Mouse (Mus musculus) small intestine, adult 2 months (tissue): ENCODE data around the gene Rpp21. TPM values are rescaled to one million over a fixed set of nuclear protein-coding genes. Genes with fewer than 3 reads are reported as not detected.

Experiments
- H3K27ac ChIP-seq: fragments of 200-500 bp; 2 replicates; pipeline ENCODE4 v1.5.1; 2012; ENCODE audit warnings: low read depth, low read length, control low read depth, inconsistent platforms; ENCODE audit not compliant: insufficient read depth
- H3K27me3 ChIP-seq: fragments of 200-500 bp; 2 replicates; pipeline ENCODE4 v1.6.1; 2012; ENCODE audit warnings: mild to moderate bottlenecking, moderate library complexity, low read length, inconsistent platforms; ENCODE audit not compliant: control insufficient read depth, insufficient read depth
- H3K36me3 ChIP-seq: fragments of 200-500 bp; 2 replicates; pipeline ENCODE4 v1.6.1; 2012; ENCODE audit warnings: mild to moderate bottlenecking, low read length, control low read depth, inconsistent platforms; ENCODE audit not compliant: control insufficient read depth, insufficient read depth
- H3K4me1 ChIP-seq: fragments of 200-500 bp; 2 replicates; pipeline ENCODE4 v1.6.1; 2012; ENCODE audit warnings: low read length, inconsistent platforms, mixed read lengths; ENCODE audit not compliant: control insufficient read depth, insufficient read depth, insufficient read length
- H3K4me3 ChIP-seq: fragments of 200-500 bp; 2 replicates; pipeline ENCODE4 v1.5.1; 2012; ENCODE audit warnings: low read depth, mild to moderate bottlenecking, control low read depth, inconsistent platforms, low read length, moderate library complexity
- CTCF ChIP-seq: fragments of 200-500 bp; IDR thresholded peaks from 2 replicates; pipeline ENCODE4 v1.5.1; 2012; ENCODE audit warnings: low read depth, mild to moderate bottlenecking, control low read depth, inconsistent platforms, low read length, moderate library complexity, mixed read lengths; ENCODE audit not compliant: insufficient replicate concordance, insufficient read length; ENCODE audit errors: extremely low read depth
- POLR2A ChIP-seq: fragments of 200-500 bp; IDR thresholded peaks from 2 replicates; pipeline ENCODE4 v1.6.1; 2012; ENCODE audit warnings: low read depth, mild to moderate bottlenecking, control low read depth, inconsistent platforms, low read length, moderate library complexity
- WGBS: fragments of 180-500 bp; shearing (Covaris S2); methylation state at CpG from one replicate; pipeline ENCODE4 v1.1.7; 2018; 5-methylcytosine and 5-hydroxymethylcytosine counted together
- polyA plus RNA-seq: library from polyadenylated mRNA; depleted of rRNA; stranded (reverse); fragments of >200 nt; gene quantifications from 2 replicates; pipeline ENCODE4 v1.2.3, GENCODE M21; 2012; rRNA removed

Gene Rpp21
- polyA plus RNA-seq, 1 experiment: 129 TPM

- Histone ChIP-seq H3K27me3 (peaks cover 21% of the 10 kb centered on the region), H3K4me3 (peak overlapping the region; percentile 17), H3K36me3 (no peaks in the 10 kb centered on the region), H3K27ac (no peak overlapping the region), H3K4me1 (peaks cover 1% of the 10 kb centered on the region; the same call in 1 of the 2 replicates)
- 6% methylated on average over 20 of the region's 20 CpGs for WGBS
- TF ChIP-seq POLR2A (no peak), CTCF (no peak)
Measured at GRCm38 (mm10) chr17:36215586-36215985, 42.3 kb downstream of the Rpp21 start.

- TF ChIP-seq CTCF (no peak), POLR2A (no peak)
- H3K27me3 ChIP-seq: no peaks in the 10 kb centered on the region
- no peak overlapping the region for H3K4me3 ChIP-seq
- no peaks in the 10 kb centered on the region for H3K36me3 ChIP-seq
- H3K27ac ChIP-seq: no peak overlapping the region
- peaks cover 4% of the 10 kb centered on the region for H3K4me1 ChIP-seq
Measured at GRCm38 (mm10) chr17:36206846-36207245, 51.0 kb downstream of the Rpp21 start.

GRCm38 (mm10) chr17:36205862-36206261 lies 52.0 kb downstream of the Rpp21 start:
- peaks cover 4% of the 10 kb centered on the region for H3K4me1 ChIP-seq
- H3K27ac ChIP-seq: no peak overlapping the region
- 1% methylated on average over 39 of the region's 41 CpGs for WGBS
- TF ChIP-seq CTCF: no peak
- no peak for TF ChIP-seq POLR2A
- no peaks in the 10 kb centered on the region for H3K36me3 ChIP-seq
- H3K27me3 ChIP-seq: no peaks in the 10 kb centered on the region
- peak overlapping the region; percentile 78 for H3K4me3 ChIP-seq

Other genes with a start within 250 kb of the Rpp21 start
- gene H2-T24, start 237.5 kb downstream of the Rpp21 start, polyA plus RNA-seq: 0.98 and 5.4 TPM in 2 replicates
- 268 and 784 TPM in 2 replicates for gene H2-T23, start 225.2 kb downstream of the Rpp21 start, polyA plus RNA-seq
- gene H2-T22, start 215.3 kb downstream of the Rpp21 start, polyA plus RNA-seq: 32.0 and 60.5 TPM in 2 replicates
- not detected in 2 replicates for gene Gm6034, start 215.1 kb downstream of the Rpp21 start, polyA plus RNA-seq
- 70.6 and 179 TPM in 2 replicates for gene Gm11127, start 199.7 kb downstream of the Rpp21 start, polyA plus RNA-seq
- 0.22 and 0.27 TPM in 2 replicates for gene Gm19684, start 136.4 kb downstream of the Rpp21 start, polyA plus RNA-seq
- gene Gm7030, start 128.6 kb downstream of the Rpp21 start, polyA plus RNA-seq: 12.5 and 88.2 TPM in 2 replicates
- 118 and 149 TPM in 2 replicates for gene Gm8909, start 89.5 kb downstream of the Rpp21 start, polyA plus RNA-seq
- 68.4 and 126 TPM in 2 replicates for gene H2-T3, start 67.8 kb downstream of the Rpp21 start, polyA plus RNA-seq
- gene Trim39, start 14.2 kb upstream of the Rpp21 start, polyA plus RNA-seq: 5.9 and 7.8 TPM in 2 replicates
- not detected in 2 replicates for gene H2-M10.2, start 28.4 kb upstream of the Rpp21 start, polyA plus RNA-seq
- gene H2-M10.1, start 68.1 kb upstream of the Rpp21 start, polyA plus RNA-seq: not detected in 2 replicates
- not detected in 2 replicates for gene H2-M10.3, start 110.3 kb upstream of the Rpp21 start, polyA plus RNA-seq
- not detected in 2 replicates for gene H2-M10.4, start 204.3 kb upstream of the Rpp21 start, polyA plus RNA-seq